Mouse (Mus musculus) testis, adult 2 months (tissue): ENCODE data around the gene Ptpru.

Source experiments
- CTCF ChIP-seq: fragments of 200-500 bp; IDR thresholded peaks from 2 replicates; pipeline ENCODE4 v1.5.1; 2012; ENCODE audit warnings: low read depth, mild to moderate bottlenecking, inconsistent platforms, low read length, moderate library complexity; ENCODE audit not compliant: control insufficient read depth, insufficient read depth, insufficient replicate concordance
- POLR2A ChIP-seq: fragments of 200-500 bp; IDR thresholded peaks from 2 replicates; pipeline ENCODE4 v1.6.1; 2012; ENCODE audit warnings: low read depth, mild to moderate bottlenecking, inconsistent platforms, low read length, moderate library complexity; ENCODE audit not compliant: control insufficient read depth

DNA sequence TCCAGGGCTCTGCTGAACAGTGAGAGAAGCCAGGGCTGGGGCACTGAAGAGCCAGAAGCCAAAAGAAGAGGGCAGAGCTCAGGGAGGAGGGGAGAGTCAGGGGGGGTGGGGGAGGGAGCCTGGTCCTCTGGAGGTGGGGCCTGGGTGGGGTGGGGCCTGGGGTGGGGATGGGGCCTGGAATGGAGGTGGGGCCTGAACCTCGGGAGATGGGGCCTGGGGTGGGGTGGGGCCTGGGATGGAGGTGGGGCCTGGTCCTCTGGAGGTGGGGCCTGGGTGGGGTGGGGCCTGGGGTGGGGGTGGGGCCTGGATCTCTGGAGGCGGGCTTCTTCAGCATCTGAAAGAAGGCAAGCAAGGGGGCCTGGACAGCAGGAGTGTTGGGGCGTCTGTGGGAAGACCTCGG, 39.1 kb downstream of the Ptpru start:
- TF ChIP-seq POLR2A (no peak), CTCF (no peak)
